Mouse (Mus musculus): ENCODE data around the gene Cryzl1.
A peak's percentile ranks its signal among the peaks of the same experiment; 100 is the strongest.
"Not testable (repeated sequence)": the region's sequence is repeated elsewhere in the genome, so short reads cannot be mapped to it uniquely, and the experiment has no call there.

Cryzl1 gene

GRCm38 (mm10) chr16:91645420-91645819 lies 83.4 kb downstream of the Cryzl1 start:
- not testable (repeated sequence) for DNase-seq (ENCODE audit: low read depth, low spot score)

GRCm38 (mm10) chr16:91644901-91645300 lies 83.9 kb downstream of the Cryzl1 start:
- DNase-seq (ENCODE audit: low read depth, low spot score) = no peak

- DNase-seq (ENCODE audit: low read depth, low spot score) = no peak
Measured at GRCm38 (mm10) chr16:91640171-91640570, 88.6 kb downstream of the Cryzl1 start.

DNA sequence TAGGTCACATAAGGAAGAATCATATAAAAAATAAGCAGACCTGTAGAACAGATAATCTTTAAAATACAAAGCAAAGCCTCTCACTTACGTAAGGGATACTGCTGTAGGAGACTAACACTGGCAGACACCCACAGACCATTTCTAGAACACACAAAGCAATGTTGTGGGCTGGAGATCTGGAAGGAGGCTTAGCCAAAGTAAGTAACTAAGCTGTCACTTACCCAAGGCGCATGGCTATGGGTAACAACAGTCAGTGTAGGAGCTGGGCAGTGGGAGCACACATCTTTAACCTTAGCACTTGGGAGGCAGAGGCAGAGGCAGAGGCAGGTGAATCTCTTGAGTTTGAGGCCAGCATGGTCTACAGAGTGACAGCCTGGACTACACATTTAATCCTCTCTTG lies 89.1 kb downstream of the Cryzl1 start:
- peak; percentile 78 for DNase-seq (ENCODE audit: low read depth, low spot score)
